Mouse (Mus musculus) liver, embryonic 11.5 days (tissue): ENCODE measurements around the gene Il6ra. TPM values are rescaled to one million over a fixed set of nuclear protein-coding genes. Genes with fewer than 3 reads are reported as not detected.
"Not testable (repeated sequence)": the region's sequence is repeated elsewhere in the genome, so short reads cannot be mapped to it uniquely, and the experiment has no call there.

Experiments
- ATAC-seq: fragments of 200-750 bp; cut with Nextera tagmentation; replicated peaks from 2 replicates; pipeline ENCODE4 v1.8.0; 2017; ENCODE audit warnings: moderate number of reproducible peaks, mild to moderate bottlenecking, moderate TSS enrichment, moderate library complexity; ENCODE audit not compliant: low FRiP score
- DNase-seq: peaks from one replicate; pipeline ENCODE4 v3.0.0-alpha.2; 2017; ENCODE audit warnings: low spot score
- H3K27ac ChIP-seq: fragments of 300-500 bp; sonication (generic); 2 replicates; pipeline ENCODE4 v1.5.1; 2014; ENCODE audit warnings: mild to moderate bottlenecking, low read depth, low read length, control low read depth
- H3K27me3 ChIP-seq: fragments of 300-500 bp; sonication (generic); replicated peaks from 2 replicates; pipeline ENCODE4 v1.6.1; 2014; ENCODE audit warnings: low read length, mixed read lengths; ENCODE audit not compliant: control insufficient read depth, insufficient read depth
- H3K36me3 ChIP-seq: fragments of 300-500 bp; sonication (generic); 2 replicates; pipeline ENCODE4 v1.6.1; 2014; ENCODE audit warnings: mild to moderate bottlenecking, low read length, moderate library complexity, mixed read lengths; ENCODE audit not compliant: control insufficient read depth, insufficient read depth
- H3K4me1 ChIP-seq: fragments of 300-500 bp; sonication (generic); replicated peaks from 2 replicates; pipeline ENCODE4 v1.6.1; 2014; ENCODE audit warnings: low read length, mixed read lengths; ENCODE audit not compliant: control insufficient read depth, insufficient read depth
- H3K4me2 ChIP-seq: fragments of 300-500 bp; sonication (generic); 2 replicates; pipeline ENCODE4 v1.6.1; 2014; ENCODE audit warnings: mild to moderate bottlenecking, control low read depth, moderate library complexity
- H3K4me3 ChIP-seq: fragments of 300-500 bp; sonication (generic); 2 replicates; pipeline ENCODE4 v1.5.1; 2014; ENCODE audit warnings: low read depth, low read length, control low read depth
- H3K9ac ChIP-seq: fragments of 300-500 bp; sonication (generic); 2 replicates; pipeline ENCODE4 v1.6.1; 2014; ENCODE audit warnings: low read depth, low read length, control low read depth
- H3K9me3 ChIP-seq: fragments of 300-500 bp; sonication (generic); 2 replicates; pipeline ENCODE4 v1.6.1; 2016; ENCODE audit warnings: low read length, inconsistent platforms, mixed read lengths; ENCODE audit not compliant: control insufficient read depth
- WGBS: fragments of 180-500 bp; shearing (Covaris S2); extraction: QIAGEN DNeasy Blood & Tissue Kit; methylation state at CpG from one replicate; pipeline ENCODE4 v1.1.7; 2014; 5-methylcytosine and 5-hydroxymethylcytosine counted together
- polyA plus RNA-seq: library from polyadenylated mRNA; unstranded; fragments of >200 nt; fragmentation: Nextera tagmentation; extraction: Ambion mirVana; gene quantifications from 2 replicates; pipeline ENCODE4 v1.2.1, GENCODE M21; 2014

The Il6ra gene
- polyA plus RNA-seq, 1 experiment from 2014 or later: 1.0 TPM

GRCm38 (mm10) chr3:89868357-89868756, 44.6 kb downstream of the Il6ra start:
- Histone ChIP-seq H3K4me1 (peaks cover 25% of the 10 kb centered on the region), H3K27ac (no peak overlapping the region), H3K27me3 (no peaks in the 10 kb centered on the region), H3K36me3 (no peaks in the 10 kb centered on the region), H3K9ac (no peak overlapping the region), H3K4me3 (no peak overlapping the region), H3K9me3 (no peaks in the 10 kb centered on the region), H3K4me2 (no peak overlapping the region)
- 33% methylated on average over 7 of the region's 7 CpGs for WGBS
- DNase-seq: no peak
- ATAC-seq: no peak

- Histone ChIP-seq H3K27ac (no peak overlapping the region), H3K4me1 (peaks cover 25% of the 10 kb centered on the region), H3K36me3 (no peaks in the 10 kb centered on the region), H3K4me2 (no peak overlapping the region), H3K27me3 (no peaks in the 10 kb centered on the region), H3K9ac (no peak overlapping the region), H3K9me3 (no peaks in the 10 kb centered on the region), H3K4me3 (no peak overlapping the region)
- no peak for DNase-seq
- no peak for ATAC-seq
- WGBS: 65% methylated on average over 3 of the region's 4 CpGs
These were observed 45.3 kb downstream of the Il6ra start for GRCm38 (mm10) chr3:89867651-89868050.

- Histone ChIP-seq H3K4me3 (no peak overlapping the region), H3K9me3 (no peaks in the 10 kb centered on the region), H3K27me3 (no peaks in the 10 kb centered on the region), H3K36me3 (no peaks in the 10 kb centered on the region), H3K27ac (no peak overlapping the region), H3K4me2 (no peak overlapping the region), H3K9ac (no peak overlapping the region), H3K4me1 (peaks cover 15% of the 10 kb centered on the region)
- WGBS: 83% methylated on average over 4 of the region's 4 CpGs
- ATAC-seq: no peak
- DNase-seq: no peak
These were observed 47.2 kb downstream of the Il6ra start for GRCm38 (mm10) chr3:89865764-89866163.

- Histone ChIP-seq H3K27ac (no peak overlapping the region), H3K4me2 (no peak overlapping the region), H3K9ac (no peak overlapping the region), H3K4me3 (no peak overlapping the region), H3K27me3 (no peaks in the 10 kb centered on the region), H3K4me1 (peaks cover 7% of the 10 kb centered on the region; the same call in 1 of the 2 replicates), H3K9me3 (no peaks in the 10 kb centered on the region), H3K36me3 (no peaks in the 10 kb centered on the region)
- 67% methylated on average over 6 of the region's 6 CpGs for WGBS
- ATAC-seq (no peak), DNase-seq (no peak)
These were observed 48.0 kb downstream of the Il6ra start for GRCm38 (mm10) chr3:89865020-89865419.

GRCm38 (mm10) chr3:89863716-89864509, 49.1 kb downstream of the Il6ra start:
- ATAC-seq: no peak
- WGBS: 57% methylated on average over 9 of the region's 9 CpGs
- Histone ChIP-seq H3K27ac (peak overlapping the region; percentile 30; the same call in 1 of the 2 replicates), H3K36me3 (no peaks in the 10 kb centered on the region), H3K27me3 (no peaks in the 10 kb centered on the region), H3K4me1 (0 out of 2 replicates have a peak, but pooled peaks cover 3% of the 10 kb centered on the region), H3K9ac (no peak overlapping the region), H3K4me3 (no peak overlapping the region), H3K9me3 (no peaks in the 10 kb centered on the region), H3K4me2 (no peak overlapping the region)
- DNase-seq: no peak

- ATAC-seq: not testable (repeated sequence)
- WGBS: 89% methylated on average over 3 of the region's 3 CpGs
These were observed 49.7 kb downstream of the Il6ra start for GRCm38 (mm10) chr3:89863276-89863675.

GRCm38 (mm10) chr3:89862182-89862761, 50.7 kb downstream of the Il6ra start:
- H3K27ac ChIP-seq: no peak overlapping the region
- DNase-seq: no peak
- WGBS: 68% methylated on average over 8 of the region's 8 CpGs
- H3K27me3 ChIP-seq: no peaks in the 10 kb centered on the region
- no peak overlapping the region for H3K9ac ChIP-seq
- no peak for ATAC-seq
- H3K9me3 ChIP-seq: 0 out of 2 replicates have a peak, but pooled peaks cover under 1% of the 10 kb centered on the region
- H3K4me2 ChIP-seq: no peak overlapping the region
- H3K36me3 ChIP-seq: no peaks in the 10 kb centered on the region
- H3K4me1 ChIP-seq: no peaks in the 10 kb centered on the region
- H3K4me3 ChIP-seq: no peak overlapping the region

More at GRCm38 (mm10) chr3:89863276-89863675, 49.7 kb downstream of the Il6ra start:
- H3K4me1 ChIP-seq, H3K4me2 ChIP-seq, H3K27ac ChIP-seq, H3K36me3 ChIP-seq, H3K9me3 ChIP-seq, H3K9ac ChIP-seq, H3K27me3 ChIP-seq, DNase-seq, H3K4me3 ChIP-seq: not testable (repeated sequence)

- H3K9ac ChIP-seq: no peak overlapping the region
- H3K4me3 ChIP-seq: no peak overlapping the region
- H3K36me3 ChIP-seq: no peaks in the 10 kb centered on the region
- H3K4me1 ChIP-seq: no peaks in the 10 kb centered on the region
- no peaks in the 10 kb centered on the region for H3K27me3 ChIP-seq
- no peak for ATAC-seq
- H3K4me2 ChIP-seq: no peak overlapping the region
- no peak overlapping the region for H3K27ac ChIP-seq
- DNase-seq: no peak
- 24% methylated on average over 4 of the region's 4 CpGs for WGBS
- 0 out of 2 replicates have a peak, but pooled peaks cover 3% of the 10 kb centered on the region for H3K9me3 ChIP-seq
These were observed 51.9 kb downstream of the Il6ra start for GRCm38 (mm10) chr3:89861070-89861469.
